Mouse (Mus musculus) forebrain, postnatal 0 days (tissue): Measurements from ENCODE around the gene Gdpd5. TPM values are rescaled to one million over a fixed set of nuclear protein-coding genes. Genes with fewer than 3 reads are reported as not detected.
A peak's percentile ranks its signal among the peaks of the same experiment; 100 is the strongest.

Source experiments
- ATAC-seq: fragments of 200-750 bp; cut with Nextera tagmentation; 2 replicates; pipeline ENCODE4 v1.8.0; 2017; ENCODE audit warnings: mild to moderate bottlenecking, moderate library complexity
- DNase-seq: peaks from one replicate; pipeline ENCODE4 v3.0.0-alpha.2; 2015
- H3K27ac ChIP-seq: fragments of 300-500 bp; sonication (generic); 2 replicates; pipeline ENCODE4 v1.5.1; 2014; ENCODE audit warnings: low read depth, mild to moderate bottlenecking, antibody characterized with exemption, low read length, moderate library complexity, mixed read lengths
- H3K27me3 ChIP-seq: fragments of 300-500 bp; sonication (generic); 2 replicates; pipeline ENCODE4 v1.6.1; 2014; ENCODE audit warnings: mild to moderate bottlenecking, low read length, mixed read lengths; ENCODE audit not compliant: insufficient read depth
- H3K36me3 ChIP-seq: fragments of 300-500 bp; sonication (generic); 2 replicates; pipeline ENCODE4 v1.6.1; 2014; ENCODE audit warnings: mild to moderate bottlenecking, moderate library complexity; ENCODE audit not compliant: insufficient read depth
- H3K4me1 ChIP-seq: fragments of 300-500 bp; sonication (generic); 2 replicates; pipeline ENCODE4 v1.6.1; 2014; ENCODE audit warnings: antibody characterized with exemption; ENCODE audit not compliant: insufficient read depth
- H3K4me2 ChIP-seq: fragments of 300-500 bp; sonication (generic); 2 replicates; pipeline ENCODE4 v1.6.1; 2014; ENCODE audit warnings: low read depth, mild to moderate bottlenecking, moderate library complexity
- H3K4me3 ChIP-seq: fragments of 300-500 bp; sonication (generic); 2 replicates; pipeline ENCODE4 v1.5.1; 2014; ENCODE audit warnings: low read depth, low read length, mixed read lengths
- H3K9ac ChIP-seq: fragments of 300-500 bp; sonication (generic); 2 replicates; pipeline ENCODE4 v1.6.1; 2014; ENCODE audit warnings: mild to moderate bottlenecking
- H3K9me3 ChIP-seq: fragments of 300-500 bp; sonication (generic); 2 replicates; pipeline ENCODE4 v1.6.1; 2016; ENCODE audit warnings: low read length
- CTCF ChIP-seq: sonication (generic); IDR thresholded peaks from 2 replicates; pipeline ENCODE4 v1.5.1; 2016; ENCODE audit warnings: antibody characterized with exemption, control low read depth, low read depth
- WGBS: fragments of 180-500 bp; shearing (Covaris S2); extraction: QIAGEN DNeasy Blood & Tissue Kit; methylation state at CpG from one replicate; pipeline ENCODE4 v1.1.7; 2014; 5-methylcytosine and 5-hydroxymethylcytosine counted together
- polyA plus RNA-seq: library from polyadenylated mRNA; unstranded; fragments of >200 nt; fragmentation: Nextera tagmentation; extraction: Ambion mirVana; gene quantifications from 2 replicates; pipeline ENCODE4 v1.2.1, GENCODE M21; 2015
- total RNA-seq: library from RNA; depleted of rRNA; stranded (reverse); fragments of >200 nt; gene quantifications from 2 replicates; pipeline ENCODE4 v1.2.3, GENCODE M21; 2014

Gene Gdpd5
- total and polyA plus RNA-seq, 2 experiments from 2014 or later: 38.2 to 41.2 TPM

- no peak overlapping the region for H3K4me3 ChIP-seq
- H3K36me3 ChIP-seq: peaks cover 23% of the 10 kb centered on the region
- no peaks in the 10 kb centered on the region for H3K27me3 ChIP-seq
- no peak for DNase-seq
- peak; percentile 19; the same call in 1 of the 2 replicates for ATAC-seq
- H3K9me3 ChIP-seq: no peaks in the 10 kb centered on the region
- H3K27ac ChIP-seq: no peak overlapping the region
- no peak overlapping the region for H3K4me2 ChIP-seq
- H3K9ac ChIP-seq: no peak overlapping the region
- 24% methylated on average over 6 of the region's 6 CpGs for WGBS
- no peak for TF ChIP-seq CTCF
- no peaks in the 10 kb centered on the region for H3K4me1 ChIP-seq
Observed at GRCm38 (mm10) chr7:99441534-99442072, 60.4 kb downstream of the Gdpd5 start.

- TF ChIP-seq CTCF: no peak
- Histone ChIP-seq H3K9me3 (no peaks in the 10 kb centered on the region), H3K4me2 (no peak overlapping the region), H3K36me3 (peaks cover 18% of the 10 kb centered on the region), H3K9ac (no peak overlapping the region), H3K27me3 (no peaks in the 10 kb centered on the region), H3K4me3 (no peak overlapping the region), H3K27ac (no peak overlapping the region), H3K4me1 (no peaks in the 10 kb centered on the region)
- WGBS: 65% methylated on average over 5 of the region's 5 CpGs
- ATAC-seq (no peak), DNase-seq (no peak)
Observed at GRCm38 (mm10) chr7:99443164-99443563, 62.0 kb downstream of the Gdpd5 start.

DNA sequence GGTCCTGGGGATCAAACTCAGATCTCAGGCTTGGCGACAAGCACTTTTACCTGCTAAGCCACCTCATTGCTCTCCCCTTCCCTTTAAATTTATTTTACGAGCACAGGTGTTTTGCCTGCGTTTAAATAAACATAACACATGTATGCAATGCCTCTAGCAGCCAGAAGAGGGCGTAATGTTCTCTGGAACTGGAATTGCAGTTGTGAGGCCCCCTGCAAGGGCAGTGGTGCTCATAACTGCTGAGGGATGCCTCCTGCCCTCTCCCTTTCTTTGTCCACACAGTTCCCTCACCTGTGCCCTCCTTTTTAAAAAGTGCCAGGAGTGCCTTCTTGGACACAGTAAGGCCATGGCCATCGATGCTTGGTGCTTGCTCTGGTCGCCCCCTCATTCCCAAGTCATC is 62.8 kb downstream of the Gdpd5 start:
- TF ChIP-seq CTCF: peak; percentile 64
- DNase-seq (no peak), ATAC-seq (no peak)
- Histone ChIP-seq H3K4me3 (no peak overlapping the region), H3K4me1 (no peaks in the 10 kb centered on the region), H3K9me3 (no peaks in the 10 kb centered on the region), H3K27ac (no peak overlapping the region), H3K4me2 (no peak overlapping the region), H3K36me3 (peaks cover 23% of the 10 kb centered on the region), H3K9ac (no peak overlapping the region), H3K27me3 (no peaks in the 10 kb centered on the region)
- 75% methylated on average over 6 of the region's 6 CpGs for WGBS

- H3K4me1 ChIP-seq: 0 out of 2 replicates have a peak, but pooled peaks cover 3% of the 10 kb centered on the region
- WGBS: 81% methylated on average over 2 of the region's 2 CpGs
Observed at GRCm38 (mm10) chr7:99445833-99446232, 64.6 kb downstream of the Gdpd5 start.

GRCm38 (mm10) chr7:99447323-99447722 is 66.1 kb downstream of the Gdpd5 start:
- no peak for DNase-seq
- no peak for TF ChIP-seq CTCF
- Histone ChIP-seq H3K9me3 (no peaks in the 10 kb centered on the region), H3K36me3 (peaks cover 7% of the 10 kb centered on the region; the same call in 1 of the 2 replicates), H3K4me3 (no peak overlapping the region), H3K4me2 (no peak overlapping the region), H3K9ac (no peak overlapping the region), H3K27me3 (no peaks in the 10 kb centered on the region), H3K27ac (no peak overlapping the region), H3K4me1 (0 out of 2 replicates have a peak, but pooled peaks cover 3% of the 10 kb centered on the region)
- WGBS: 47% methylated on average over 5 of the region's 5 CpGs
- no peak for ATAC-seq

More at GRCm38 (mm10) chr7:99445833-99446232, 64.6 kb downstream of the Gdpd5 start:
- no peak overlapping the region for H3K4me3 ChIP-seq
- DNase-seq: no peak
- H3K27ac ChIP-seq: no peak overlapping the region
- ATAC-seq: no peak
- H3K27me3 ChIP-seq: no peaks in the 10 kb centered on the region
- H3K4me2 ChIP-seq: no peak overlapping the region
- H3K36me3 ChIP-seq: peaks cover 18% of the 10 kb centered on the region
- no peaks in the 10 kb centered on the region for H3K9me3 ChIP-seq
- H3K9ac ChIP-seq: no peak overlapping the region
- peak; percentile 39; the same call in 1 of the 2 replicates for TF ChIP-seq CTCF

GRCm38 (mm10) chr7:99448619-99449018 is 67.4 kb downstream of the Gdpd5 start:
- TF ChIP-seq CTCF: no peak
- Histone ChIP-seq H3K4me2 (no peak overlapping the region), H3K4me3 (no peak overlapping the region), H3K4me1 (0 out of 2 replicates have a peak, but pooled peaks cover 3% of the 10 kb centered on the region), H3K36me3 (peaks cover 9% of the 10 kb centered on the region; the same call in 1 of the 2 replicates), H3K9me3 (no peaks in the 10 kb centered on the region), H3K27me3 (no peaks in the 10 kb centered on the region), H3K9ac (no peak overlapping the region), H3K27ac (peak overlapping the region; percentile 45)
- ATAC-seq (no peak), DNase-seq (no peak)
- 82% methylated on average over 5 of the region's 5 CpGs for WGBS

- peak; percentile 34 for DNase-seq
- Histone ChIP-seq H3K27ac (peak overlapping the region; percentile 45), H3K9ac (no peak overlapping the region), H3K4me2 (no peak overlapping the region), H3K36me3 (peaks cover 9% of the 10 kb centered on the region; the same call in 1 of the 2 replicates), H3K4me1 (0 out of 2 replicates have a peak, but pooled peaks cover 3% of the 10 kb centered on the region), H3K4me3 (no peak overlapping the region), H3K9me3 (no peaks in the 10 kb centered on the region), H3K27me3 (no peaks in the 10 kb centered on the region)
- 49% methylated on average over 8 of the region's 8 CpGs for WGBS
- ATAC-seq: no peak
- TF ChIP-seq CTCF: no peak
Observed at GRCm38 (mm10) chr7:99449063-99449462, 67.8 kb downstream of the Gdpd5 start.
